Mouse (Mus musculus): ENCODE measurements around the gene Ep300. TPM values are rescaled to one million over a fixed set of nuclear protein-coding genes. Genes with fewer than 3 reads are reported as not detected.

The Ep300 gene
- 10 to 100 TPM; 68.3 to 82.0 TPM for total RNA-seq (2021)

GRCm38 (mm10) chr15:81584913-81585745 lies at the start of gene Ep300:
Gene Ep300 (plus strand): TSS chr15:81585351.
- DNase-seq (ENCODE audit: low spot score in 2 of 2) = peak; percentile 93 to 95
- intact Hi-C loops (cut with DNase I) = loop anchor here (5.0 kb wide), 1 partner anchor 188 kb away; no protein-coding TSS in a partner anchor

- DNase-seq (ENCODE audit: low spot score in 2 of 2) = peak; percentile 37 to 41
- intact Hi-C loops (cut with DNase I) = no loop called here
Observed at GRCm38 (mm10) chr15:81535881-81536351, 49.2 kb upstream of the Ep300 start.

DNA sequence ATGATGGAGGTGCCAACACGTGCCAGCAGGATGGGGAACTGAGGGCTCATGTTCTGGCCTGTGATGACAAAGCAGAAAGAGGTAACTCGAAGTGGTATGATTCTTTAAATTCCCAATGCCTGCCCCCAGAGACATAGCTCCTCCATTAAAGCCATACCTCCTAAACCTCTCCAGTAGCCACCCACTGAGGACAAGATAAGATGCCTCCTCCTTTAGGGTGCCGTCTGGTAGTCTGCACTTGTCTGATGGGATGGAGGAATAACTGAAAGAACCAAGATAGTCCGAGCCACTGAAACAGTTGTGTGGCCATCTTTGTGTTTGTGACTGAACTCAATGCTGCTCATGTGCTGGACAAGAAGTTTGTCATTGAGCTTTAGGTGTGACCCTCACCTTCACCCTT lies 47.0 kb upstream of the Ep300 start:
- no peak for DNase-seq (ENCODE audit: low spot score in 2 of 2)
- intact Hi-C loops (cut with DNase I) = no loop called here

- intact Hi-C loops (cut with DNase I) = no loop called here
- no peak for DNase-seq (ENCODE audit: low spot score in 2 of 2)
Observed at GRCm38 (mm10) chr15:81539560-81539959, 45.6 kb upstream of the Ep300 start.

DNA sequence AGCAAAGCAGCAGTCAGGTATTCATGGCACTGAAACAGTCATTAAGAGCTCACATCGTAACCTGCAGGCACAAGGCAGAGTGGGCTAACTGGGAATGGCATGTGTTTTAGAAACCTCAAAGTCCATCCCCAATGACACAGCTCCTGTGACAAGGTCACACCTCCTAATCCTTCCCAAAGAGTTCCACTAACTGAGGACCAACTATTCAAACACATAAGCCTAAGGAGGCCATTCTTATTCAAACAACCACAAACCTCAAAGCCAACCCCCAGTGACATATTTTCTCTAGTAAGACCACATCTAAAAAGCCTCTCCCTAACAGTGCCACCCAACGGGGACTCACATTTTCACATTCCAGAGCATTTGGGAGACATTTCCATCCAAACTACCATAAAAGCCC lies 40.2 kb upstream of the Ep300 start:
- DNase-seq (ENCODE audit: low spot score in 2 of 2) = no peak
- intact Hi-C loops (cut with DNase I) = no loop called here

DNA sequence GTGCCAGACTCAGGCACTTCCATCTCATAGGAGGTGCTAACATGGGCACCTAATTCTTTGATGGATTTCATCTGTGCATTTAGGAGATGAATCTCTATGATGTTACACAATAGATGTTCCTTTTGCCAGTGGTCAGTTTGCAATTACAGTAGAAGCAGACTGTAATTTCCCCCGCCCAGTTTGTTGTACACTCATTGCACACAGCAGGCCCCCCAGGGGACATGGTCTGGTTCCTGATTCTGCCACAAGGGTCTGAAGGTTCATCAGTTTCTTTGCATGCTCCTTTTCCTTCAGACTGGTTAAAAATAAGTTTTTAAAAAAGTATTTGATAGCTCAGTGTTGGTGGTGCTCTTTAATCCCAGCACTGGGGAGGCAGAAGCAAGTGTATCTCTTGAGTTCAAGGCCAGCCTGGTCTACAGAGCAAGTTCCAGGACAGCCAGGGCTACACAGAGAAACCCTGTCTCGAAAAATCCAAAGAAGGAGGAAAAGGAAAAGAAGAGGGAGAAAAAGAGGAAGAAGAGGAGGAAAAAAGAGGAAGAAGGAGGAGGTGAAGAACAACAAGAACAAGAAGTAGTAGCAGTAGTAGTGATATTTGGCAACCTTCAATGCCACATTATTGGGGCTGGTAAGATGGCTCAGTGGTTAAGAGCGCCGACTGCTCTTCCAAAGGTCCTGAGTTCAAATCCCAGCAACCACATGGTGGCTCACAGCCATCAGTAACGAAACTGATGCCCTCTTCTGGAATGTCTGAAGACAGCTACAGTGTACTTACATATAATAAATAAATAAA lies 39.6 kb upstream of the Ep300 start:
- DNase-seq (ENCODE audit: low spot score in 2 of 2) = no peak
- intact Hi-C loops (cut with DNase I) = no loop called here

DNA sequence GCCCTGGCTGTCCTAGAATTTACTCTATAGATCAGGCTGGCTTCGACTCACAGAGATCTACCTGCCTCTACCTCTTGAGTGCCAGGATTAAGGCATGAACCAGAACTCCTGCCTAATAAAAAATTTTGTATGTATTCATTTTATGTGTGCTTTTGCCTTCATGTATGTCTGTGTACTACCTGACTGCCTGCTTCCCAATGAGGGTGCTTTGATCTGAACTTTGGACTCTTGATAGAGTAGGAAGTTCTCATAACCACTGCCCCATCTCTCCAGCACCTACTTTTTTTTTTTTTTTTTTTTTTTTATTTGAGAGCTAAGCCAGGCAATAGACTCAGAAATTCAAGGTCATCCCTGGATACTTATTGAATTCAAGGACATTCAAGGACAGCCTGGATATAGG lies 31.7 kb upstream of the Ep300 start:
- DNase-seq (ENCODE audit: low spot score in 2 of 2) = no peak
- intact Hi-C loops (cut with DNase I) = no loop called here

DNA sequence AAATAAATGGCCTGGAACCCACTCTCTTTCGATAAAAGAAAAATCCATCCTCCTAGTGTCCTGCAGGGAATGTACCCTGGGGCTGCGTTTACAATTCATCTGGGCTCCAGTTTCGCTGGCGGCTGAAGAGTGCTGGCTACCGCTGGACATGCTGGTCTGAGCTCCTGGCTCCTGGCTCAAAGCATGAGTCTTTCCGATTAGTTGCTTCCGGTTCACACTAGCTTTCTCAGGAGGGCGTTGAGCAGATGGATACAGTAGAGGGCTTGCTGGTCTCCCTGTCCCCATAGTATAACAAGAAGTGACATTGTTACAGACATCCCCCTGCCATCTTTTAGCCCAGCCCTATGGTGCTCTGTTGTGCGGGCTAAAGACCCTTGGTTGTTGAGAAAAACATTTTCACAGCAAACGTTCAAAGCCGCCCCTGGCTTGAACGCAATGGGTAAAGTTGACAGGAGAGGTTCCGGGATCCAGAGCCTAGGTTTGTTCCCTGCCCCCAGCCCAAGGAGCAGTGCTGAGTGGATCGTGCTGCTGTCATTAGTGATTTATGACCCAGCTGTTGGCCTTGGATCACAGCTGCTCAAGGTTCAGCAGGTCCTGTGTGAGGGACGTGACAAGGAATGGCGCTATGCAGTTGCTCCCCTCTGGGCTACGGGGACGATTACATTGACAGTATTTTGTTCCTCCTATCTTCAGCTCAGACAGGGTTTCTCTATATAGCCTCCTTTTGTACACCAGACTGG lies 30.4 kb upstream of the Ep300 start:
- intact Hi-C loops (cut with DNase I) = no loop called here
- DNase-seq (ENCODE audit: low spot score in 2 of 2) = no peak

GRCm38 (mm10) chr15:81555986-81556385 lies 29.2 kb upstream of the Ep300 start:
- no peak for DNase-seq (ENCODE audit: low spot score in 2 of 2)
- intact Hi-C loops (cut with DNase I) = no loop called here

- no peak for DNase-seq (ENCODE audit: low spot score in 2 of 2)
- intact Hi-C loops (cut with DNase I) = no loop called here
Observed at GRCm38 (mm10) chr15:81561501-81561900, 23.6 kb upstream of the Ep300 start.

DNA sequence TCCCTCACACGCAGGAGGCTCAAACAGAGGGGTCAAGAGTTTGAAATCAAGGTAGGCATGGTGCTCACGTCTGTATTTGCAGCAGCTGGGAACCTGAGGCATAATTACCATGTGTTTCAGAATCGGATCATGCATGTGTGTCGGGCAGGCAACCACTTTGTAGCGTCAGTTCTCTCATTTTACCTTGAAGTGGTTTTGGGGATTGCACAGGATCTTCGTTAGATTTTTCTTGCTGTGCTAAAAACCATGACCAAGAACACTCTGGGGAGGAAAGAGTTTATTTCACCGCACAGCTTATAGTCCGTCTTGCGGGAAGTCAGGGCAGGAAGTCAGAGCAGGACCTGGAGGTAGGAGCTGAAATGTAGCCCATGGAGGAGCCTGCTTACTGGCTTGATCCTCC lies 23.2 kb upstream of the Ep300 start:
- intact Hi-C loops (cut with DNase I) = no loop called here
- DNase-seq (ENCODE audit: low spot score in 2 of 2) = no peak

- intact Hi-C loops (cut with DNase I) = no loop called here
- no peak for DNase-seq (ENCODE audit: low spot score in 2 of 2)
Observed at GRCm38 (mm10) chr15:81562491-81563488, 22.4 kb upstream of the Ep300 start.

GRCm38 (mm10) chr15:81568093-81568492 lies 17.1 kb upstream of the Ep300 start:
- DNase-seq (ENCODE audit: low spot score in 2 of 2) = no peak
- intact Hi-C loops (cut with DNase I) = loop anchor here (5.0 kb wide), 1 partner anchor 36 kb away; no protein-coding TSS in a partner anchor

DNA sequence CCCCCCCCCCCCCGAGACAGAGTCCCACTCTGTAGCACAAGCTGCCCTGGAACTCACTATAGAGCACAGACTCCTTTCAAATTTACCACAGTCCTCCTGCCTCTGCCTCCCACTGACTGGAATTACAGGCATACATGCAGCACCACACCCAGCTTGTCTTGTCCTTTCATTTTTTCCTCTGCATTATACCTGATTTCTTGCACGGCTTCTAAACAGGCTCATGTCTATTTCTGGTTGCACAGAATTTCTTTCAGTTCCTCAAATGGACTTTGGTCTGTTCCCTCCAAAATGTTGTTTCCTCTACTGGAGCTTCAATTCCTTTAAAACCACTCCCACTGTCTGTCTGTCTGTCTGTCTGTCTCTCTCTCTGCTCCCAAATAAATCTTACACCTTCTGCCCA lies 16.6 kb upstream of the Ep300 start:
- no peak for DNase-seq (ENCODE audit: low spot score in 2 of 2)
- intact Hi-C loops (cut with DNase I) = loop anchor here (5.0 kb wide), 1 partner anchor 36 kb away; no protein-coding TSS in a partner anchor

DNA sequence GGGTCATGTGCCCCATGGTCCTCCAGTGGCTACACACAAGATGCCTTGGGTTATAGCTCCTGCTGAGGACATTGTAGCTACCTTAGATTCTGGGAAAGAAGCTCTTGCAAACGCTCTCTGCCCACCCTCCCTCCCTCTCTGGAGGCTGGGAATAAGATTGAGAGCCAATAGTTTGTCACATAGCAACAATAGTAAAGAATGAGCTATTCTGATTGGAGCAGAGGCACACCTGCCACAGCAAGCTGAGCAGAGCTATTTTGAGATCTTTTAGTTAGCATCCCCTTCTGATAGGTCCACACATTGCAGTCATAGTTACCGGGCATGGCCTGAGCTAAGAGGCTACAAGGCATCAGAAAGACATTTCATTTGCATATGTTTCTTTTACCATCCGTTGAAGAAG lies 8.2 kb upstream of the Ep300 start:
- DNase-seq (ENCODE audit: low spot score in 2 of 2) = no peak
- intact Hi-C loops (cut with DNase I) = no loop called here

DNA sequence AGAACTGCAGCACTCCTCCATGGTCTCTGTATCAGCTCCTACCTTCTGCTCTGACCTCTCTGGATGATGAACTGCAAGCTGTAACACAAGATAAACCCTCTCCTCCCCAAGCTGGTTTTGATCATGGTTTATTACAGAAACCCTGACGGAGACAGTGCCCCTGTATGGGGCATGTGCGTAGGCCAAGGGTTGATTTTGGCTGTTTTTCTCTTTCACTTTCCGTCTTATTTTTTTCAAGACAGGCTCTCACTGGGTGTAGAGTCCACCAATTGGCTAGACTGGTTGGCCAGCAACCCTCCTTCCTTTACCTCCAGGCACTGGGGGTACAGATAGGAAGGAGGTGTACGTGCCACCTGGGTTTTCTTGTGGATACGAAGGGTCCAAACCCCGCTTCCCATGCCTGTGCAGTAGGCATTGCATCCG lies 7.4 kb upstream of the Ep300 start:
- intact Hi-C loops (cut with DNase I) = no loop called here
- no peak for DNase-seq (ENCODE audit: low spot score in 2 of 2)

GRCm38 (mm10) chr15:81584466-81584865 lies 685 bp upstream of the Ep300 start:
- intact Hi-C loops (cut with DNase I) = no loop called here
- DNase-seq (ENCODE audit: low spot score in 2 of 2) = no peak

- intact Hi-C loops (cut with DNase I) = loop anchor here (1.0 to 5.0 kb wide), 3 partner anchors 63 to 189 kb away; partner anchors contain the start of gene Rbx1
- DNase-seq (ENCODE audit: low spot score in 2 of 2) = peak; percentile 86
Observed at GRCm38 (mm10) chr15:81585746-81586461, 753 bp downstream of the Ep300 start.
